Mouse (Mus musculus): ENCODE measurements around the gene Cx3cr1. TPM values are rescaled to one million over a fixed set of nuclear protein-coding genes. Genes with fewer than 3 reads are reported as not detected.
"Not testable (repeated sequence)": the region's sequence is repeated elsewhere in the genome, so short reads cannot be mapped to it uniquely, and the experiment has no call there.

The Cx3cr1 gene
- 1.0 and 1.1 TPM in 2 replicates for polyA plus RNA-seq (2012; ENCODE audit: insufficient read depth, insufficient read length, missing spikeins)

DNA sequence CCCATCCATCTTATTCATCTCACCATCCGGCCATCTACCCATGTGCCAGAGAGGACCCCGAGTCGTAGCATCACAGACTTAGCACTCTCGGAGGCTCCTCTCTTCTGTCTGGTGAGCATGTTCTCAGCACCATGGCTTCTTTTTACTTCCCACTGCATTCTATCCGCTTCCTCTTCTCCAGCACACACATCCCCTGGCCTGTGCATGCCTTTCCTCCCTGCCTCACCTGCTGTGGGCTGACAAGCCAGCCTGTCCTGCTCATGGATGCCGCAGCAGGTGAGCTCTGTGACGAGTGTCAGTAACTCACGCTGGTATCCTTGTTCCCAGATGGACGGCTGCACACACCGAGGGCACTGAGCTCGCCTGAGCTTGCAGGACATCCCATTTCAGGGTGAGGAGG lies at the start of gene Cx3cr1:
TSS of gene Cx3cr1 (minus strand) at position 101 of the 400 bp plus-strand sequence.
- no peaks in the 10 kb centered on the region for H3K4me1 ChIP-seq (ENCODE audit: control insufficient read depth, insufficient read depth, insufficient read length, low read length)
- no peak within 1 kb of the TSS for H3K4me3 ChIP-seq (ENCODE audit: insufficient read depth, low read depth, low read length)
- H3K27ac ChIP-seq (replicated peaks; ENCODE audit: low read depth, low read length) = no peak within 1 kb of the TSS

DNA sequence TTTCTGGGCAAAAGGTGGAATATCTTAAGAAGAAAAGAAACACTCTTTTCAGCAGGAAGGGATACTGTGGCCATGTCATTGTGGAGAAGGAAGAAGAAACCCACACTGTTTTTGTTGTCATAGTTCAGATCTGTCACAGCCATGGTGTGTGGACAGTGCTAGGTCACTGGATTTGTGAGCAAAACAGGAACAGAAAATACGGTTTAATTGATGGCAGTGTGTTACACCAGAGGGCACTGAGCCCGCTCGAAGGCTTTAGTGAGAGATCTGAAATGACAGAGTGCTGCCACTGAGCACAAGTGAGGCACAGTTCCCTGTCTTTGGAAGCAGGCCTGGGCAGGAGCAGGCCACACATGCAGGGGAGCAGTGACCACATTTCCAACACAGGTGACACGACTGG lies 48.5 kb upstream of the Cx3cr1 start:
- H3K4me1 ChIP-seq (ENCODE audit: control insufficient read depth, insufficient read depth, insufficient read length, low read length) = no peaks in the 10 kb centered on the region
- no peak overlapping the region for H3K4me3 ChIP-seq (ENCODE audit: insufficient read depth, low read depth, low read length)
- no peak overlapping the region for H3K27ac ChIP-seq (replicated peaks; ENCODE audit: low read depth, low read length)

DNA sequence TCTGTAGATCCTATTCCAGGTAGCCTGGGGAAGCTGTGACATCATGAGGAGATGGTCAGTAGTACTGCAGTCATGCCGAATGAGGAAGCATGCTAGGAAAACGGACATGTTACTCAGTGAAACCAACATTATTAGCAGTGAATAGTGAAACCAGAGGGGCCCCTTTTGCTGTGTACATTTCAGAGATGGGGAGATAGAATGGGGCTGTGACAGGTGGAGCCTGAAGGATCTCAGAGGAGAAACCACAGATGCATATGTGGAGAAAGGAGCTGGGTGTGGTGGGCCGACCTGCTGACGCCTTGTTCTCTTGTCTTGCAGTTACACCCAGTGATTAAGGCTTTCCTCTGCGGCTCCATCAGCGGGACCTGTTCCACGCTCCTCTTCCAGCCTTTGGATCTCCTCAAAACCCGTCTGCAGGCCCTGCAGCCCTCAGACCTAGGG lies 46.5 kb upstream of the Cx3cr1 start:
- Histone ChIP-seq H3K4me3 (ENCODE audit: insufficient read depth, low read depth, low read length) (no peak overlapping the region), H3K27ac (replicated peaks; ENCODE audit: low read depth, low read length) (no peak overlapping the region), H3K4me1 (ENCODE audit: control insufficient read depth, insufficient read depth, insufficient read length, low read length) (peaks cover 1% of the 10 kb centered on the region; the same call in 1 of the 2 replicates)

DNA sequence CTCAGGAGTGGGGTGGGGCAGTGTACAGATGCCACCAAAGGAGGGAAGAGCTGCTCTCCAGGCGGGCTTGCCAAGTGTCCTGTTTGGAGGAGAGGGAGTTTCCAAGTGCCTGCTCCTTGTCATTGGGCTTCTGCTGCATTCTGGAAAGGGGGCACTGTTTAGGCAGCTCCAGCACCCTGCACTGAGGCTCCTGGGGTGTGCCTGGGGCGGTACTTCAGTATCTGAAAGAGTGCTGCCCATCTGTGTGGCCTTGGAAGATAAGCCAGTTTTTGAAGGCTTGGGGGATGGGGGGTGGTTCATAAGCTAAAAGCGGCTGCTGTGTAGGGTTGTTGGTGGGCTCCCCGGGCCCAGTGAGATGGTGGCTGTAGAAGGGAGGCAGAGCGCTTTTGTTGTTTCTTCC lies 45.9 kb upstream of the Cx3cr1 start:
- Histone ChIP-seq H3K4me1 (ENCODE audit: control insufficient read depth, insufficient read depth, insufficient read length, low read length) (peaks cover 4% of the 10 kb centered on the region; the same call in 1 of the 2 replicates), H3K27ac (replicated peaks; ENCODE audit: low read depth, low read length) (no peak overlapping the region), H3K4me3 (ENCODE audit: insufficient read depth, low read depth, low read length) (no peak overlapping the region)

DNA sequence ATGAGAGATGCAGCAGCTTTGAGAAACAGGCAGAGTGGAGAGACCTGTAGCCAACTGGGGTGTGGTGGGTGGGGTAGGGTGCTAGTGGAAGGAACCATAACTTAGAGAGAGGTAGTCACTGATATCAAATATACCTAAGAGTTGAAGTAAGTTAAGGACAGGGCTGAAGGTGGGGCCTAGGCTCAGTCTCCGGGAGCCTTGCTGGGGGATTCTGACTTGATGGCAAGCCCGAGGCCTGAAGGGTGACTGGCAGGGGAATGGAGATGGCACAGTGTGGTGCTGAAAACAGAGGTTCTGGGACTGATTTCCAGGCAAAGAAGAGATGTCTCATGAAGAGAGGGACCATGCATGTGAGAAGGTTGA lies 45.1 kb upstream of the Cx3cr1 start:
- Histone ChIP-seq H3K4me1 (ENCODE audit: control insufficient read depth, insufficient read depth, insufficient read length, low read length) (peaks cover 4% of the 10 kb centered on the region; the same call in 1 of the 2 replicates), H3K4me3 (ENCODE audit: insufficient read depth, low read depth, low read length) (no peak overlapping the region), H3K27ac (replicated peaks; ENCODE audit: low read depth, low read length) (no peak overlapping the region)

GRCm38 (mm10) chr9:120114051-120114788 lies 44.5 kb upstream of the Cx3cr1 start:
- peaks cover 4% of the 10 kb centered on the region; the same call in 1 of the 2 replicates for H3K4me1 ChIP-seq (ENCODE audit: control insufficient read depth, insufficient read depth, insufficient read length, low read length)
- no peak overlapping the region for H3K4me3 ChIP-seq (ENCODE audit: insufficient read depth, low read depth, low read length)
- no peak overlapping the region for H3K27ac ChIP-seq (replicated peaks; ENCODE audit: low read depth, low read length)

DNA sequence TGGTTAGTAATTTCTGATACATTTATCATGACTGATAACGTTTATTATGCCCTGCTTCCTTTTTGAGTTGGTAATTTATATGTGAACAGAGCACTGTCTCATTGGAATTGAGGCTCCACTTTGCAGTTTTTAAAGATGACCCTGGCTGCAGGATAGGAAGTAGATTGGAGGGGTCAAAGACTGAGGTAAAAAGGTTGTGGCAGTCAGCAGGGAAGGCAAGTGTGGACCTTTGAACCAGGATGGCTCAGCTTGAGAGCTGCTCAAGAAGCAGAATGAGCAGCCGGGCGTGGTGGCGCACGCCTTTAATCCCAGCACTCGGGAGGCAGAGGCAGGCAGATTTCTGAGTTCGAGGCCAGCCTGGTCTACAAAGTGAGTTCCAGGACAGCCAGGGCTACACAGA lies 43.8 kb upstream of the Cx3cr1 start:
- Histone ChIP-seq H3K4me1 (ENCODE audit: control insufficient read depth, insufficient read depth, insufficient read length, low read length) (peaks cover 4% of the 10 kb centered on the region; the same call in 1 of the 2 replicates), H3K4me3 (ENCODE audit: insufficient read depth, low read depth, low read length) (no peak overlapping the region), H3K27ac (replicated peaks; ENCODE audit: low read depth, low read length) (no peak overlapping the region)

GRCm38 (mm10) chr9:120112472-120112871 lies 42.8 kb upstream of the Cx3cr1 start:
- Histone ChIP-seq H3K4me1 (ENCODE audit: control insufficient read depth, insufficient read depth, insufficient read length, low read length) (peaks cover 4% of the 10 kb centered on the region; the same call in 1 of the 2 replicates), H3K4me3 (ENCODE audit: insufficient read depth, low read depth, low read length) (no peak overlapping the region), H3K27ac (replicated peaks; ENCODE audit: low read depth, low read length) (no peak overlapping the region)

GRCm38 (mm10) chr9:120111156-120111945 lies 41.7 kb upstream of the Cx3cr1 start:
- Histone ChIP-seq H3K4me3 (ENCODE audit: insufficient read depth, low read depth, low read length) (peak overlapping the region; percentile 86), H3K27ac (replicated peaks; ENCODE audit: low read depth, low read length) (no peak overlapping the region)

GRCm38 (mm10) chr9:120110211-120111018 lies 40.7 kb upstream of the Cx3cr1 start, which contains the start of gene Slc25a38:
TSS of gene Slc25a38 (plus strand) at chr9:120110374.
- Histone ChIP-seq H3K27ac (replicated peaks; ENCODE audit: low read depth, low read length) (peak within 1 kb of the TSS; percentile 88), H3K4me3 (ENCODE audit: insufficient read depth, low read depth, low read length) (peak within 1 kb of the TSS; percentile 86), H3K4me1 (ENCODE audit: control insufficient read depth, insufficient read depth, insufficient read length, low read length) (peaks cover 4% of the 10 kb centered on the region; the same call in 1 of the 2 replicates)

More at GRCm38 (mm10) chr9:120111156-120111945, 41.7 kb upstream of the Cx3cr1 start:
- peaks cover 4% of the 10 kb centered on the region; the same call in 1 of the 2 replicates for H3K4me1 ChIP-seq (ENCODE audit: control insufficient read depth, insufficient read depth, insufficient read length, low read length)

DNA sequence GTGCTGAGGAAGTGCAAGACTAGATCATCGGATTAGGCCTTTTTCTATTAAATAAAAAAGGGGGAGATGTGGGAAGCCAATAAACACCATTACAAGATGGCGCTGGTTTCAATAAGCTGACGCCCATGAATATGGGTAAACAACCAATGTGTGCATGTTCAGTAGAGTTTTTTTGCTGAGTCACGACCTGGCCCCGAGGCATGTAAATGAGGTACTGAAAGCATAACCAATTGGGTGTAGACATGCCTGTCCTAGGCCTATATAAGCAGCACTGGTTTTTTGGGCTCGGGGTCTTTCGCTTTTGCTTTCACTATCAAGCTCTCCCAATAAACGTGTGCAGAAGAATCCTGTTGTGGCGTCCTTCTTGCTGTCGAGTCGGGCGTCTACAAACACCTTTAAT lies 39.3 kb upstream of the Cx3cr1 start:
- H3K27ac ChIP-seq (replicated peaks; ENCODE audit: low read depth, low read length); H3K4me1 ChIP-seq (ENCODE audit: control insufficient read depth, insufficient read depth, insufficient read length, low read length); H3K4me3 ChIP-seq (ENCODE audit: insufficient read depth, low read depth, low read length): not testable (repeated sequence)

- Histone ChIP-seq H3K4me3 (ENCODE audit: insufficient read depth, low read depth, low read length) (no peak overlapping the region), H3K4me1 (ENCODE audit: control insufficient read depth, insufficient read depth, insufficient read length, low read length) (no peaks in the 10 kb centered on the region), H3K27ac (replicated peaks; ENCODE audit: low read depth, low read length) (no peak overlapping the region)
Measured at GRCm38 (mm10) chr9:120101165-120101564, 31.5 kb upstream of the Cx3cr1 start.

GRCm38 (mm10) chr9:120099304-120099703 lies 29.6 kb upstream of the Cx3cr1 start:
- no peak overlapping the region for H3K4me3 ChIP-seq (ENCODE audit: insufficient read depth, low read depth, low read length)
- no peaks in the 10 kb centered on the region for H3K4me1 ChIP-seq (ENCODE audit: control insufficient read depth, insufficient read depth, insufficient read length, low read length)
- no peak overlapping the region for H3K27ac ChIP-seq (replicated peaks; ENCODE audit: low read depth, low read length)

GRCm38 (mm10) chr9:120098682-120099081 lies 29.0 kb upstream of the Cx3cr1 start:
- no peaks in the 10 kb centered on the region for H3K4me1 ChIP-seq (ENCODE audit: control insufficient read depth, insufficient read depth, insufficient read length, low read length)
- H3K27ac ChIP-seq (replicated peaks; ENCODE audit: low read depth, low read length) = no peak overlapping the region
- no peak overlapping the region for H3K4me3 ChIP-seq (ENCODE audit: insufficient read depth, low read depth, low read length)

- Histone ChIP-seq H3K4me3 (ENCODE audit: insufficient read depth, low read depth, low read length) (no peak overlapping the region), H3K27ac (replicated peaks; ENCODE audit: low read depth, low read length) (no peak overlapping the region), H3K4me1 (ENCODE audit: control insufficient read depth, insufficient read depth, insufficient read length, low read length) (no peaks in the 10 kb centered on the region)
Measured at GRCm38 (mm10) chr9:120095886-120096285, 26.2 kb upstream of the Cx3cr1 start.
